Mouse (Mus musculus) adrenal gland, postnatal 36 days (tissue): ENCODE measurements at regions not wholly inside any gene's neighbourhood (a gene's known extent, or its start where the extent isn't known, plus 50 kb on each side); places are given as distances from the start of the nearest gene placed in this dataset.
A peak's percentile ranks its signal among the peaks of the same experiment; 100 is the strongest.
"Not testable (repeated sequence)": the region's sequence is repeated elsewhere in the genome, so short reads cannot be mapped to it uniquely, and the experiment has no call there.

ENCODE experiments used
- DNase-seq, 2 experiments: peaks; one replicate each; pipeline ENCODE4 v3.0.0; 2021; ENCODE audit warnings: mixed read lengths in 1 of 2

GRCm38 (mm10) chr2:116526203-116526602 lies 352.3 kb upstream of the Tmco5 start:
- DNase-seq, result not testable (repeated sequence)

DNA sequence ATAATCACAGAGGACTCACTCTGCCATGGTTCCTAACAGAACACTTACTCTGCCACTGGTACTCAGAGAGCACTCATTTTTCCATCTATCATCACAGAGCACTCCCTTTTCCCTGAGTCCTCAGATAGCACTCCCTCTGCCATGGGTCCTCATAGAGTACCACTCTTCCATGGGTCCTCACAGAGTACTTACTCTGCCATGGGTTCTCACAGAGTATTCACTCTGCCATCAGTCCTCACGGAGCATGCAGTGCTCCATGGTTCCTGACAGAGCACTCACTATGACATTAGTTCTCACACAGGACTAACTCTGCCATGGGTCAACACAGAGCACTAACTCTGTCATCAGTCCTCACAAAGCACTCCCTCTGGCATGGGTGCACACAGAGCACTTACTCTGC lies 342.0 kb upstream of the Tmco5 start:
- DNase-seq, result no peak

- DNase-seq, result no peak
These were observed 319.1 kb upstream of the Tmco5 start for GRCm38 (mm10) chr2:116559350-116559749.

- no peak for DNase-seq
These were observed 294.5 kb upstream of the Tmco5 start for GRCm38 (mm10) chr2:116583989-116584388.

DNA sequence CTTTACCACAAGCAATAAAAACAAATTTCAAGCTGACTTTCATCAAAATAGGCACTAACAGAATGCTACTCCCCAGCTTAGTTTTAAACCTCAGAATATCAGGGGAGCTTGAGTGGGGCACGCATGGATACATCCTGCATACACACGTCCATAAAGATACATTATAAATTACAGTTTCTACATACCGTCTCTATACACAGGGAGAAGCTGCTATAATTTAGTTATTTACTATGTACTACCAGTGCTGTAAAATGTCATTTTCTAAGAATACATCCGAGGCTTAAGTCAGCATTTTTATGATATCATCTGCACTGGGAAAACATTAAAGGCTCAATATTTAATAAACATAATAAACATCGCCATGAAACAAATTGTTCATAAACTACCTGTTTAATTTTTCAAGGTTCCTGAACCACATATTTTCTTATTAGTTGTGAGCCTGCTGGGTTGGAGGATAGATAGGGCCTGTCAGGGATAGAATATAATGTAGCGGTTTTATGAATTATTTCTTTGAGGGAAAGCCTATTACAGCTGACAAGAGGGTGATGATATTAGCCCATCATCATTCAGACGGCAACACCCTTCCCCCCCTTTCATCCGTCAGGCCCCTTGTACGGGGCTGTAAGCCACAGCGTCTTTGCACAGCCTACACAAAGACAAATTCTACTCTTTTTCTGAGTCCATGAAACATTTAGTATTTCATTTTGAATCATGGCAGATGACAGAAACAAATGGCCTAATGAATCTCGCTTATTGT lies 292.1 kb upstream of the Tmco5 start:
- DNase-seq, result no peak

- DNase-seq, result no peak
These were observed 272.6 kb upstream of the Tmco5 start for GRCm38 (mm10) chr2:116605869-116606268.

DNA sequence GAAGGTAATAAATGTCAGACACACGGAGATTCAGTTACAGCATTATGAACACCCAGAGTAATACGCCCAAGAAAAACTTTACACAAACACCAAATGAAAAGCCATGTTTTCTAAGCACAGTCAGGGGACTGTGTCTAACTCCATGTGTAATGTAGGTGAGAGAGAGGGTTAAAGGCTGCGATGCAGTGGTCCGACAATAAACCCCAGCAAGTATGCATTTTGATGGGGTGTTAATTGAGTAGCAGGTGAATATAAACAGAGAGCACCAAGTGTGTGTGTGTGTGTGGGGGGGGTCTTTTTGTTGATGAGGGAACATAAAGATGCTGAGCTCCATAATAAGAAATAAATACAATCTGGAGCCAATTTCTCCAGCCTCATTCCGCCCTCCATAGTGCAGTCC lies 238.6 kb upstream of the Tmco5 start:
- no peak for DNase-seq

DNA sequence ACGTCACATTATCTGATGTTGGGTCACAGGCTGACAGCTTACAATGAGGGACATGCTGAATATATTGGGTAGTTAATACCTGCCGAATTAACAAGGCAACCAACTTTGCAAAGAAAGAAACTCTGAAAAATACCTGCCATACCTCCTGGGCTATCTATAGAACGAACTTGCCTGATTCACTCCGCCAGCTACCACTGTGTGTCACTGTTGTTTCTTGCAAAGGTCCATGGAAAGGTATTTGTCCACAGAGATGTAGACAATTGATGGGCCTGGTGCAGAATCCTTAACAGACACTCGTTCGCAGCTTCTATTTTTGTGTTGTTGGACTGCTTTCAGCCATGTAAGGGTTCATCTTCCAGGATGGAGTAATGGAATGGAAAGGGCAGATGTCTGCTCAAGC lies 226.4 kb upstream of the Tmco5 start:
- DNase-seq, result no peak

- no peak for DNase-seq
These were observed 192.7 kb upstream of the Tmco5 start for GRCm38 (mm10) chr2:116685756-116686155.

DNA sequence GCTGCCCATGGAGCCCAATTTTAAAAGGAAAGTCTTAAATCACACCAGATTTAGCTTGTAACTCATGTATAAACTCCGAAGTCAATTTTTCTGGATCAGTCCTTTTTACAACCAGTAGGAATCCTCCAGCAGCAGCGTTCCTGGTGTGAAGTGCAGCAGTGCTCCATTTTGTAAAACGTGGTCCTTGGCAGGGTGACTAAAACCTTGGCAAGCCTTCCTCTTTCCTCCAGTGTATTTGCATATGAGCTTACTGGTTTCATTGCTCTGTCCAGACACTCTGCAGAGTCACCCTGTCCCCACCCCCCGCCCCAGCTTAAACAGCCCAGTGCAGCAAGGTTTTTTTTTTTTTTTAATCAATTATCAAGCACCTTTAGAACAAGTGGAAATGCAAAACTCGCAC lies 180.9 kb upstream of the Tmco5 start:
- no peak for DNase-seq

GRCm38 (mm10) chr2:116704705-116705104 lies 173.8 kb upstream of the Tmco5 start:
- DNase-seq, result no peak

- DNase-seq, result peak in 1 of 2 experiments; percentile 5
These were observed 168.9 kb upstream of the Tmco5 start for GRCm38 (mm10) chr2:116709608-116710007.

- DNase-seq, result no peak
These were observed 161.8 kb upstream of the Tmco5 start for GRCm38 (mm10) chr2:116716529-116717201.

DNA sequence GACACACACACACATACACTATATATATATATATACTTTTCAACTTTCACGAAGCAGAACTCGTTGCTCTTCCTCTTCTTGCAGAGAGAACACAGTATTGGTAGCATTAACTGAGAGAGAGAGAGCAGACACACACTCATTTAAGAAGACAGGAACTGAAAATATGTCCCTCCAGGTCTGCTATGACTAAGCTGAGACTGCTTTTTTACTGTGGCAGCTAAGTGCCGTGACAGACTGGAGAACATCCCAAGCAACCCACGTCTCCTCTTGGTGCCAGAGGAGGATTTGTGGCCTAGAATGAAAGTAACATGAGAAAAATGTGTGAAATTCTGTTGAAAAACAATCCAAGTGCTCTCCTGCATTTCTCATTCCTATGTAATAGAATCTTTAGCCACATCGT lies 159.9 kb upstream of the Tmco5 start:
- no peak for DNase-seq

DNA sequence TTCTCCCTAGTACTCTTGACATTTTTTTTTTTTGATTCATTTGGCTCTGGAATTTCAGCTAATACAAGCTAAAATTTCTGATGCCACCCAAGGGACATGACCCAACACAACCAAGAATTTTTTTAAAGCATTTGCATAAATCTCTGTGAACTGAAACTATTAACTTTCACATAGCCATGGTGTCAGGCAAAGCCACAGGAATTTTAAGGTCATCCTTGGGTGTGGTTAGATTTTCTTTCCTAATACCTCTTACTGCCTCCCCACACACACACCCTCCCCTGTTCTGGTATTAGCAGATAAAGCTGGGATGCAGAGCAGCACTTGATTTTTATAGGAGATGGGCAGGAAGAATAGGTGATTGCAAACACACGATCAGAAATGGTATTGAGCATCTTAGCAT lies 150.9 kb upstream of the Tmco5 start:
- DNase-seq, result no peak

DNA sequence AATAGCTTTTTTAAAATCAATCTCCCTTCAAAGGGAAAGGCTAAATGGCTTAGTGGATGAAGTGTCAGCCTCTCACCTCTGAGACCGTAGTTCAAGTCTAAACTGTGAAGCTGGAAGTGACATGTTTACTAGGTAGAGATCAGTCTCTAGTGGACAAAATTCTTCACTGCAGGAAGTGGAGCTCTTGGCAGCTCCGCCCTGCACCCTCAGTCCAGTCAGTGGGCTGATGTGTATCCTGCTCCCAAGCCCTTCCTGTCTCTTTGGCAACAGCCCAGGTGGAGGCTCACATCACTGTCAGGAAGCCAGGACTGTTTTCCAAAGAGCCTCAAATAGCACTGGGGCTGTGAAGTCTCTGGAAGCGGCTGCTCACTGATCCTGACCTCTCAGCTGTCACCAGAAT lies 142.8 kb upstream of the Tmco5 start:
- DNase-seq, result peak; percentile 61 to 66

DNA sequence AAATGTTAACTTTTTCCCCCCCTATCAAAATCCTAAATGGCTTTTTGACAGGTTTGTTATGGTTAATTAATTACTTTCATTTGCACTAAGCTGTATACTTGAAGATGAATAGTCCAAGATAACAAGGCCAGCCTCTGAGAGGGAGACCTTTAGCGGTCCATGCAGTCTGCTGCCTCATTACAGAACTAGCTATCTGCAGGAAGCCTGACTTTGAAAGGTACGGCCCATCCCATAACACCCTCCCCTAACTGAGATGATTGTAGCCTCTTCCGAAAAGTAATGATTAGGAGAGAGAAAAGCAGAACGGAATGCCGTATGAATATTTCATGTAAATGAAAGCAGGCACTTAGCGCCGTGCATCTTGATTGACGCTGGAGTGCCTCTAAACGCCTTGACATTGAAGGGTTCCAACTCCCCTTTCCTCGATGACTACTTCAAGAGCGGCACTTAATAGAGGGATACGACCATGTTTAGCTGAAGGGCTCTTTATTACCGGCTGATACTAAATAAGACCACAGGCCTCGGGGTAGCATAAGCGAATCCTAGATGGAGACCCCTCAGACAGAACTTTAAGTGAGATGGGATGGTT lies 109.9 kb upstream of the Tmco5 start:
- no peak for DNase-seq

DNA sequence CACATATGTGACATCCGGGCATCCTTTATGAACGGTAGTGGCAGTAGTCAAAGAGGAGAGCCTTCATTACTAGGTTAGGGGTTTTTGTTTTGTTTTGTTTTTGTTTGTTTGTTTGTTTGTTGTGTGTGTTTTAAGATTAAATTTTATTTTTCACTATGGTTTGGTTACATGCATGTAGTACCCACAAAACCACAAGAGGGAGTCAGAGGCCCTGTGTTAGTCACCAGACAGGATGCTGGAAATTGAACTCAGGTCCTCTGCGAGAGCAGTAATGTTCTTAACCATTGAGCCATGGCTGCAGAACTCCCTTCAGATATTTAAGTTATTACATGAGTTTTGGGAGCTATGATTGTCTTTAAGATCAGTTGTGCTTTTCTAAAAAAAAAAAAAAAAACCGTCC lies 109.3 kb upstream of the Tmco5 start:
- DNase-seq, result no peak

DNA sequence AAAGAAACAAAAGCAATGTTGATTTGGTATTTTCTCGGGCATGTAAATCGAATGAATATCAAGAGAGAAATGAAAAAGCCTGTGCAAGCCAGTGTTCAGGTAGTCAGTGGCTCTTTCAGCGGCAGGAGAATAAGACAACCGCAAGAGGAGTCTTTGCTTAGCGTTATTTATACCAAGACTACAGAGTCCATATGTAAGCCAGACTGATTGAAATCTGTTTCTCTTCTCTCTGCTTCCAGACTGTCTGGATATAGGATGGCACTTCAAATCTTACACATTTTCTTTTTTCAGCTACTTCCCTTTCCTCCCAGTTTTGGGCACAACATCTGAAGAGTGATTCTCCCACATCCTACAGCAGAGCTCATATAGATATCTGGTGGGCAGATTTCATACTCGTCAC lies 105.9 kb upstream of the Tmco5 start:
- DNase-seq, result no peak

- no peak for DNase-seq
These were observed 78.3 kb upstream of the Tmco5 start for GRCm38 (mm10) chr2:116800141-116800540.

- DNase-seq, result no peak
These were observed 76.9 kb upstream of the Tmco5 start for GRCm38 (mm10) chr2:116801578-116801977.

- no peak for DNase-seq
These were observed 71.3 kb upstream of the Tmco5 start for GRCm38 (mm10) chr2:116807207-116807606.

DNA sequence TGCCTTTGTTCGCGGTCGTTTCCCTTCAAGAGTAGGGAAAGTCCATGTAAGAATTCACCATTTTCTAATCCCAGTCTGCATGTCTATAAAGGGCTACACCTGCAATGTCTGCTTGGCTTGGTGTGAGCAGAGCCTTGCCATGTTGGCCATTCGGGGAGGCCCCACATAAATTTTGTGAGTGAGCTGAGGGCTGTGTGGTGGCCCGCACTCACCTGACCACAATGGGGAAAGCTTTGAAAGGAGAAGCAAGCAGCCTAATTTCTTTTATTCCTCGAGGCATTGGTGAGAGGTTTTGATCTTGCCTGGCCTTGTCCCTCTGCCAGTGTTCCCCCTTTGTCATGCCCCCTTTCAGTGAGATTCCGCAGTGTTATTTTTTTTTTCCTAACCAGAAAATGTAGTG lies 70.9 kb upstream of the Tmco5 start:
- no peak for DNase-seq

GRCm38 (mm10) chr2:116808113-116808512 lies 70.4 kb upstream of the Tmco5 start:
- DNase-seq, result no peak
